Mouse (Mus musculus): ENCODE results near the gene Cxadr.

DNA sequence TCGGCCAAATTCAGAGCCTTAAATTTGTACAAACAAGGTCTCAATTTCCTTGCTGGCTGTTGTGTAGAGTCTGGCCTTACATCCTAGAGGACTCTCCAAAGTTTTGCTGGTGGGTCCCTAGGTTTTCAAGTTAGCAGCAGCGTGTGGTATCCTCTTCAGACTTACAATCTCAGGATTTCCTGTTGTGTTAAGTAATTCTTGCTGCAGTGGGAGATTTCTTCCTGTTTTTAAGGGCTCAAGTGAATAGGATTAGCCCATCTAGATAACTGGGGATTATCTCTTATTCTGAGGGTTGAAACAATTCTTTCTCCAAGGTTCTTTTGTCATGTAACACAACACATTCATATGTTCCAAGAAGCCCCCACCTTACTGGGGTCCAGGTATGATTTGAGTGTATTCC, 90.1 kb downstream of the Cxadr start:
- TF ChIP-seq ZKSCAN1 (IDR thresholded peaks at IDR 0.05; ENCODE audit: low read depth, low read length), result no peak
- no peak for TF ChIP-seq CTCF (IDR thresholded peaks at IDR 0.05 in 2 of 3, conservative IDR thresholded peaks at IDR 0.05 in 1 of 3; ENCODE audit: control insufficient read depth in 1 of 3, insufficient read depth in 1 of 3, low read depth in 2 of 3, low read length in 3 of 3, poor library complexity in 1 of 3, severe bottlenecking in 1 of 3)
- no peak for TF ChIP-seq MAX (IDR thresholded peaks at IDR 0.05; ENCODE audit: low read length)
- no peak for TF ChIP-seq MAZ (IDR thresholded peaks at IDR 0.05; ENCODE audit: low read depth, low read length)
- no peak for TF ChIP-seq GABPA (IDR thresholded peaks at IDR 0.05; ENCODE audit: low read depth, low read length)
- TF ChIP-seq CHD1 (IDR thresholded peaks at IDR 0.05; ENCODE audit: low read depth, low read length), result no peak
